Mouse (Mus musculus): ENCODE measurements around the gene Hist1h2ac.

DNA sequence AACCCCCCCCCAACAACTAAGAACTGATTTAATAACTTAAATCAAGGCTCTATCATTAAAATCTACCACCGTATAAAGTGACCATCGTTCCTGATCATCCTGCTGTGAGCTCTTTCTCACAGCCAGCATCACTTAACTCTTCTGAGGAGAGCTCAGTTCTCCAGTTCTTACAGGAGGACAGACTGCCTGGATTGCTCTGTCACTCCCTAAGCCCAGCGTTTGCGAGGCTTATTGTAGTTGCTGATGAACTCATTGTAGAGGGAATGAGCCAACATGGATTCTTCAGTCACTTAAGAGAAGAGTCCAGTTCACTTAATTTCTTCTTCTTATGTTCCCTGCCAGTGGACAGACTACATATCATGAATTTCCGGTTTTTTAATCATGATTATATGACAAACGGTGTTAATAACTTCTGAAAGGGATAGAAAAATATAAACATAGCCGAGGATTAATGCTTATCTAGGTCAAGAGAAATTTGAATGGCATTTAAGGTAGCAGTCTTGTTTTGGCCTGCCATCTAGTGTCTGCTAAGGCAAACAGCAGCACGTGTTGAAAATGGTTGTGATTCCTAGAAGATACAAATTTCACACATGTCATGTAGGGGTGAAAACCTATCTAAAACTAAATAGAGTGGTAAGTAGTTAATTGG lies 48.5 kb upstream of the Hist1h2ac start:
- TF ChIP-seq EP300 (IDR thresholded peaks at IDR 0.05; ENCODE audit: insufficient read depth, low read depth, low read length) (no peak), CTCF (IDR thresholded peaks at IDR 0.05) (peak; percentile 94), POLR2A (IDR thresholded peaks at IDR 0.05; ENCODE audit: insufficient read depth, low read depth, low read length) (no peak)

Measured in heart, adult 2 months (tissue).